Mouse (Mus musculus) CD8-positive naive resting alpha-beta T cell, adult 2 months (primary cell): ENCODE measurements around the gene Ppm1h.

Experiments used
- DNase-seq, 2 experiments: peaks; one replicate each; pipeline ENCODE4 v3.0.0; 2022; ENCODE audit warnings: low read depth in 2 of 2, low spot score in 2 of 2

Gene Ppm1h

GRCm38 (mm10) chr10:122743361-122743760 is 64.8 kb downstream of the Ppm1h start:
- no peak for DNase-seq

GRCm38 (mm10) chr10:122744970-122745369 is 66.4 kb downstream of the Ppm1h start:
- no peak for DNase-seq

- DNase-seq, result no peak
Measured at GRCm38 (mm10) chr10:122746211-122746610, 67.6 kb downstream of the Ppm1h start.

- no peak for DNase-seq
Measured at GRCm38 (mm10) chr10:122747151-122747925, 68.8 kb downstream of the Ppm1h start.

GRCm38 (mm10) chr10:122748361-122748951 is 69.9 kb downstream of the Ppm1h start:
- DNase-seq, result no peak

- DNase-seq, result no peak
Measured at GRCm38 (mm10) chr10:122749071-122749470, 70.5 kb downstream of the Ppm1h start.

- no peak for DNase-seq
Measured at GRCm38 (mm10) chr10:122749876-122750275, 71.3 kb downstream of the Ppm1h start.

GRCm38 (mm10) chr10:122752950-122753923 is 74.7 kb downstream of the Ppm1h start:
- no peak for DNase-seq

- no peak for DNase-seq
Measured at GRCm38 (mm10) chr10:122753924-122754307, 75.4 kb downstream of the Ppm1h start.

- DNase-seq, result no peak
Measured at GRCm38 (mm10) chr10:122754967-122755366, 76.4 kb downstream of the Ppm1h start.

- DNase-seq, result no peak
Measured at GRCm38 (mm10) chr10:122756879-122757530, 78.4 kb downstream of the Ppm1h start.

- peak; percentile 14 to 16 for DNase-seq
Measured at GRCm38 (mm10) chr10:122757727-122758126, 79.2 kb downstream of the Ppm1h start.

- peak; percentile 65 to 69 for DNase-seq
Measured at GRCm38 (mm10) chr10:122758346-122758745, 79.8 kb downstream of the Ppm1h start.

- no peak for DNase-seq
Measured at GRCm38 (mm10) chr10:122759729-122760128, 81.2 kb downstream of the Ppm1h start.

GRCm38 (mm10) chr10:122760469-122761307 is 82.1 kb downstream of the Ppm1h start:
- DNase-seq, result peak; percentile 18 to 23

GRCm38 (mm10) chr10:122762772-122763511 is 84.4 kb downstream of the Ppm1h start:
- no peak for DNase-seq

GRCm38 (mm10) chr10:122763596-122763995 is 85.0 kb downstream of the Ppm1h start:
- no peak for DNase-seq

GRCm38 (mm10) chr10:122764653-122765052 is 86.1 kb downstream of the Ppm1h start:
- DNase-seq, result no peak

- DNase-seq, result no peak
Measured at GRCm38 (mm10) chr10:122765521-122765920, 87.0 kb downstream of the Ppm1h start.
